Mouse (Mus musculus) forelimb bud, embryonic 11.5 days (tissue): Measurements from ENCODE around the gene Sbno1.
"Not testable (repeated sequence)": the region's sequence is repeated elsewhere in the genome, so short reads cannot be mapped to it uniquely, and the experiment has no call there.

Experiments
- DNase-seq: peaks from one replicate; pipeline ENCODE4 v3.0.0-alpha.2; 2012; ENCODE audit warnings: low read depth, low spot score

Sbno1 gene

GRCm38 (mm10) chr5:124425412-124426259 lies at the start of gene Sbno1:
Gene Sbno1, minus strand, starts transcription at chr5:124426001.
- peak; percentile 96 for DNase-seq

- DNase-seq = no peak
These were observed 44.9 kb upstream of the Sbno1 start for GRCm38 (mm10) chr5:124470591-124471171.

- no peak for DNase-seq
These were observed 43.7 kb upstream of the Sbno1 start for GRCm38 (mm10) chr5:124469486-124469885.

- no peak for DNase-seq
These were observed 42.6 kb upstream of the Sbno1 start for GRCm38 (mm10) chr5:124468365-124468764.

GRCm38 (mm10) chr5:124467766-124468165 lies 42.0 kb upstream of the Sbno1 start:
- DNase-seq = no peak

GRCm38 (mm10) chr5:124464905-124465304 lies 39.1 kb upstream of the Sbno1 start:
- DNase-seq = no peak

GRCm38 (mm10) chr5:124463462-124463861 lies 37.7 kb upstream of the Sbno1 start:
- DNase-seq = no peak

GRCm38 (mm10) chr5:124462297-124463025 lies 36.7 kb upstream of the Sbno1 start:
- no peak for DNase-seq

- not testable (repeated sequence) for DNase-seq
These were observed 35.1 kb upstream of the Sbno1 start for GRCm38 (mm10) chr5:124460922-124461321.

GRCm38 (mm10) chr5:124456762-124457161 lies 31.0 kb upstream of the Sbno1 start:
- DNase-seq = no peak

- no peak for DNase-seq
These were observed 28.2 kb upstream of the Sbno1 start for GRCm38 (mm10) chr5:124454082-124454419.

GRCm38 (mm10) chr5:124453339-124454081 lies 27.7 kb upstream of the Sbno1 start:
- no peak for DNase-seq

GRCm38 (mm10) chr5:124452494-124453228 lies 26.9 kb upstream of the Sbno1 start:
- DNase-seq = no peak

- no peak for DNase-seq
These were observed 25.0 kb upstream of the Sbno1 start for GRCm38 (mm10) chr5:124450641-124451340.

- no peak for DNase-seq
These were observed 24.2 kb upstream of the Sbno1 start for GRCm38 (mm10) chr5:124450051-124450450.

GRCm38 (mm10) chr5:124449494-124449893 lies 23.7 kb upstream of the Sbno1 start:
- no peak for DNase-seq

GRCm38 (mm10) chr5:124446301-124446881 lies 20.6 kb upstream of the Sbno1 start:
- DNase-seq = peak; percentile 65

- DNase-seq = no peak
These were observed 20.0 kb upstream of the Sbno1 start for GRCm38 (mm10) chr5:124445621-124446293.
